Mouse (Mus musculus): ENCODE results near the gene Rab36. TPM values are rescaled to one million over a fixed set of nuclear protein-coding genes. Genes with fewer than 3 reads are reported as not detected.

Gene Rab36
- total RNA-seq, 2 experiments from 2014 or later, result 0.57 to 0.75 TPM

DNA sequence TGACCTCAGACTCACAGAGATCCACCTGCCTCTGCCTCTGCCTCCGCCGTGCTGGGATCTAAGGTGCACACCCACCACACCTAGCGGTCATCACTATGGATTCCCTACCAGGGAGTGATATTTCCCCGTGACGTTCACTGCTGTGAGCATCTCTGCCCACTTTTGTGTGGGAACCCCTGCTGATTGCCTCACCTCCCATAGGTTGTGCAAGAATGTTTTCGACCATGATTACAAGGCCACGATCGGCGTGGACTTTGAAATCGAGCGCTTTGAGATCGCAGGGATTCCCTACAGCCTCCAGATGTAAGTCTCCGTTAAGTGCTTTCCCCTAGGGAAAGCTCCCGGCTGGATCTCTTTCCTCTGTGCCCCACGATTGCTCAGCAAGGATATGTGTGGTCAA lies 9.0 kb downstream of the Rab36 start:
- DNase-seq, result no peak

DNA sequence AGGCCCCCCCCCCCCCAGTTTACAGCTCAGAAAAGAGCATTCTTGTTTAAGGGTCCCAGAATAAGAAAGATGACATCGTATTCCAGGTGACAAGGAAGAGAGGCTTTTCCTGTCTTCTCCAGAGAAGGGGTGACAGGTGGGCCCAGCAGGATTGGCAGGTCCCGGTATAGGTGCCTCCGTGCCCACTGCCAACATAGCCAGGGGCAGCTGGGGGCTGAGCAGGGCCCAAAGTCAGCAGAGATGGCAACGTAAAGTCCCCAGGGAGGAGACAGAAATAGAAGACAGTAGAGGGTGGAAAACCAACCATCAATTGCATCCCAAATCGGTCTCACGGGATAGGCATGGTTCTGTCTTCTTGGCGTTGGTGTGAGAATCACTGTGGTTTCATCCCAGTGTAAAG lies 11.9 kb downstream of the Rab36 start:
- no peak for DNase-seq

- no peak for DNase-seq
Observed at GRCm38 (mm10) chr10:75051364-75052074, 14.7 kb downstream of the Rab36 start.

GRCm38 (mm10) chr10:75052902-75053301 lies 16.0 kb downstream of the Rab36 start:
- no peak for DNase-seq

- DNase-seq, result no peak
Observed at GRCm38 (mm10) chr10:75053655-75054054, 16.8 kb downstream of the Rab36 start.

DNA sequence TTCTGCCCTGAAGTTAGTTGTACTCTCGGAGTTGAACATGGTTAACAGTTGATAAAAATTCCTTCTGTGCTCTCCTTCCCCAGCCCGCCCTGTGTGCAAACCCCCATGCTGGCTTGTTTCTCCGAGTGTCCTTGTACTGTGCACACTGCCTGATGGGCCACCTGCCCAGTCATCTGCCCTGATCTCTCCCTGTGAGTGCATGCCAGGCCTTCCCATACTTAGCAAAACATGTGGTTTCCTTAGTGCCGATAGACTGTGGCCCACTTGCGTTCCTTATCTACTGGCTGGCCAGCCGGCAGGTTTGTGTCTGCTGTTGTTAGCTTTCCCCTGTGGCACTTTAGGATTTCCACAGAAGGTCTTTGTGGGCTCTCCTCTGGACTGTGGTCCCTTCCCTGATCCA lies 17.3 kb downstream of the Rab36 start:
- DNase-seq, result peak; percentile 67 to 75

- no peak for DNase-seq
Observed at GRCm38 (mm10) chr10:75055672-75056071, 18.8 kb downstream of the Rab36 start.

DNA sequence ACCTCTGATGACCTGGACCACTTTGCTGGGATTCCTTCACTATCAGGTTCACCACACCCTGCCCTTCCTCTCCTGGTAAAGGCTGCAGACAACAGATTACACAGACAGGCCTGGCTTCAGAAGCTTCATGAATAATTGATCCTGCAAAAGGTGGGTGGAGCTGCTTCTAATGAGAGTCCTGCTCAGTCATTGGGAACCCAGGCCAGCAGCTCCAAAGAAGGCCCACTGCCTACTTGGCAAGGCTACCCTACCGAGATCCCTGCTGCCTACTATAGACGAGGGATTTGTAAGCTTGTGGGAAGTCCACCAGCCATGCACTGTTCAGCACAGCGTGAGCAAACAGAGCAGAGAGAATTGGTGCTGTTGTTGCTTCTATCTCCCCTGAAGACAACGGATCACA lies 19.4 kb downstream of the Rab36 start:
- no peak for DNase-seq

GRCm38 (mm10) chr10:75058336-75058735 lies 21.5 kb downstream of the Rab36 start:
- DNase-seq, result no peak

DNA sequence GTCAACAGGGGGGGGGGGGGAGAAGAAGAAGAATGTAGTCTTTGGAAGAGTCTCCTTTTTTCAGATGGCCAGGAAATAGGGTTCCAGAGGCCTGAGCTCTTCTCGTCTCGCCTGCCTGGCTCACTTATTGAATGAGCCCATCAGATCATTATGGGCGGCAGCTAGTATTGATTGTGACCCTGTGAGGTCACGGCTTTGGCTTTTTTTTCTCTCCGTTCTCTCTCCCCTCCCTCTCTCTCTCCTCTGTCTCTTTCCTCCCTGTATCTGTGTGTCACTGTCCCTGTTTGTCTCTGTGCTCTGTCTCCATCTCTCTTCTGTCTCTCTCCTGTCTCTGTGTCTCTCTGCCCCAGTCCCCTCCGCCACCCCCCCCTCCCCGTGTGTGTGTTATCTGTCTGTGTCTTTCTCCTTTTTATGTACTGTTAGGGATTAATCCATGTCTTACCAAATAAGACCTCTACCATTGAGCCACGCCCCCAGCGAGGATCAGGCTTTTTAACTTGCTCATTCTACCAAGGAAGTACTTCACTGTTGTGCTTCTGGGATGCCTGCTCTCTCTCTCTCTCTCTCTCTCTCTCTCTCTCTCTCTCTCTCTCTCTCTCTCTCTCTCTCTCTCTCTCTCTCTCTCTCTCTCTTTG lies 22.0 kb downstream of the Rab36 start:
- peak in 1 of 2 experiments; percentile 37 for DNase-seq

DNA sequence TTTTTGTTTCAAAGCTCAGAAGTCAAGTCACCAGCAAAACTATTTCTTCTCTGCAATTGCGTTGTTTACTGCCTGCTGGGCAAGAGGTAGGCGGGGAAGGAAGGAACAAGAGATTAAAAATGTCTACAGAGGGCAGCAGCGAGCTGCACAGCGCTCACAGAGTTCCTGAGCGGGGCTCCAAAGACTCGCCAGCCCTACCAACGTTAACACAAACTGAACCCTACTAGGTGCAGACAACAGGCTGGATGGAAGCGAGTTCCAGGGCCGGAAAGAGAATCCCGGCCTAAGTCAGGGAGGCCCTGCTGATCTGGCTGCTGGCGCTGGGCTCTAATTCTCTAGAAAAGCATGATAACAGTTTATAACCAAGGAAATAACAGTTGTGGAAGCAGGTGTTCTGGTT lies 22.5 kb downstream of the Rab36 start:
- peak; percentile 88 to 89 for DNase-seq

DNA sequence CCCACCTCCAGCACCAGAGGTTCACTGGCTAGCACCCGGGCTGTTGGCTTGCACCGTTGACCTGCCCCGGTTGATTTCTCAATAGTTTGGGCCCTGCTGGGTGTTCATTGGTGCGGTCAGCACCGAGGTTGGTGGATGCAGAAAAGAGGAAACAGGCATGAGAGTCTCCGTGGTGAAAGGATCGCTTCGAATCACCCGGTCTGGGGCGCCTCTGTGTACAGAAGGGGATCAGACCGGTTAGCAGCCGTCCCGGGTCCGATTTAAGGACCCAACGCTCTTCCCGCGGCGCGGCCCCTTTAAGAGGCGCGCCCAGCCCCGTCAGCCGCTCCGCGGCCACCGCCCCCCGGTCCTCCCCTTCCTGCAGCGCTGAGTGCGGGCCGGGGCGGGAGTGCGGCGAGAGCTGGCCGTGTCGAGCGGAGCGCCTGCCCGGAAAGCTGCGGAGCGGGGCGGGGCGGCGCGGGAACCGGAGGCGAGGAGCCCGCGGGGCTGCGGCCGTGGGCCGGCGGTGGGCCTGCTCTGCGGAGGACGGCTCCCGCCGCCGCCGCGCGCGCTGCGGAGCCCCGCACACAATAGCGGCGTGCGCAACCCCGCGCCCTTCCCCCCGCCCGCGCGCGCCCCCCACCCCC lies 23.5 kb downstream of the Rab36 start, which contains the start of gene Bcr:
Gene Bcr (plus strand): TSS at position 376 of the 626 bp plus-strand sequence.
- peak; percentile 86 to 89 for DNase-seq

DNA sequence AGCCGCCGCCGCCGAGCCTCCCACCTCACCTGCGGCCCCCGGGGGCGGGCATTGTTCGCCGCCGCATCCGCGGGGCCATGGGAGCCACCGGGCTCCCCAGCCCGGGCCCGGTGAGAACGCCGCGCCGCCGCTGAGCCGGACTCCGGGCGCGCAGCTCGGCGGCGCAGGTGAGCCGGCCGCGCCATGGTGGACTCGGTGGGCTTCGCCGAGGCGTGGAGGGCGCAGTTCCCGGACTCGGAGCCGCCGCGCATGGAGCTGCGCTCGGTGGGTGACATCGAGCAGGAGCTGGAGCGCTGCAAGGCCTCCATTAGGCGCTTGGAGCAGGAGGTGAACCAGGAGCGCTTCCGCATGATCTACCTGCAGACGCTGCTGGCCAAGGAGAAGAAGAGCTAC lies 24.0 kb downstream of the Rab36 start:
- peak in 1 of 2 experiments; percentile 38 for DNase-seq

DNA sequence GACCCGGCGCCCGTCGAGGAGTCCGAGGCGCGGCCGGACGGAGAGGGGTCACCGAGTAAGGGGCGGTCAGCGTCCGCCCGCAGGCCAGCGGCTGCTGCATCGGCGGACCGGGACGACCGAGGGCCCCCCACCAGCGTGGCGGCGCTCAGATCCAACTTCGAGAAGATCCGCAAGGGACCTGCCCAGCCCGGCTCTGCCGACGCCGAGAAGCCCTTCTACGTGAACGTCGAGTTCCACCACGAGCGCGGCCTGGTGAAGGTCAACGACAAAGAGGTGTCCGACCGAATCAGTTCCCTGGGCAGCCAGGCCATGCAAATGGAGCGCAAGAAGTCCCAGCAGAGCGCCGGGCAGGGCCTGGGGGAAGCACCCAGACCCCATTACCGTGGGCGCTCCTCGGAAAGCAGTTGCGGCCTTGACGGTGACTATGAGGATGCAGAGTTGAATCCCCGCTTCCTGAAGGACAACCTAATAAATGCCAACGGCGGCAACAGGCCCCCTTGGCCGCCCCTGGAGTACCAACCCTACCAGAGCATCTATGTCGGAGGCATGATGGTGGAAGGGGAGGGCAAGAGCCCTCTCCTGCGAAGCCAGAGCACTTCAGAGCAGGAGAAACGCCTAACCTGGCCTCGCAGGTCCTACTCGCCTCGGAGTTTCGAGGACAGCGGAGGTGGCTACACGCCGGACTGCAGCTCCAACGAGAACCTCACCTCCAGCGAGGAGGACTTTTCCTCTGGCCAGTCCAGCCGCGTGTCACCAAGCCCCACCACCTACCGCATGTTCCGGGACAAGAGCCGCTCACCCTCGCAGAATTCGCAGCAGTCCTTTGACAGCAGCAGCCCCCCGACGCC lies 24.7 kb downstream of the Rab36 start:
- DNase-seq, result peak in 1 of 2 experiments; percentile 38

GRCm38 (mm10) chr10:75062189-75062561 lies 25.3 kb downstream of the Rab36 start:
- peak in 1 of 2 experiments; percentile 70 for DNase-seq

- no peak for DNase-seq
Observed at GRCm38 (mm10) chr10:75062621-75063020, 25.8 kb downstream of the Rab36 start.

DNA sequence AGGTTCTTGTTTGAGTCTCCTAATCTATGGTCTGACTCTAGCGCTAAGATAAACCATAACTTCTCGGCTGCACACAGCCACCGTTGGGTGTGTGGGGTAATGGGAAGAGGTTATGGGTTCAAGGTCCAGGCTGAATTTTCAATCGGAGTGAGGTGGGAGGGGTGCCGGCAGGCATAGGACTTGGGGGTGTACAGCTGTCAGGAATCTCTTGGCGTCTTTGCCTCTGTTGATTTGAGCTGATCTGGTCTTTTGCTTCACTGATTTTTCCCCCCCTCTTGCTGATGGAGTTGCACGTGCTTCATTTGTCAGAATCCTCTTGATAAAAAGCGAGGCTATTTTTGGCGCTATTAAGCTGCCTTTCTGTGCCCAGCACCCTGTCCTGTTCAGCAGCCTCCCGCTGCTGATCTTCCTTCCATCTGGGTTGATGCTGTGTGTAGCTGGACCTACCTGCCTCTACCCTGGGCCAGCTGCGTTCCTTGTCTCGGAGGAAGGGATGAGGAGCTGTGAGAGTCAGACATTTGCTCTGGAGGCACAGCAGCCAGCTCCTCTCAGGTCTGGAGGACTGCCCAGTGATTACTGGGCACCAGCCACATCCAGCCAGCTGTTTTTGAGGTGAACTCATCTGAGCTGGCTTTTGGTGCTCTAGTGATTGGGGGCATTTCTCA lies 26.6 kb downstream of the Rab36 start:
- peak; percentile 18 to 32 for DNase-seq

DNA sequence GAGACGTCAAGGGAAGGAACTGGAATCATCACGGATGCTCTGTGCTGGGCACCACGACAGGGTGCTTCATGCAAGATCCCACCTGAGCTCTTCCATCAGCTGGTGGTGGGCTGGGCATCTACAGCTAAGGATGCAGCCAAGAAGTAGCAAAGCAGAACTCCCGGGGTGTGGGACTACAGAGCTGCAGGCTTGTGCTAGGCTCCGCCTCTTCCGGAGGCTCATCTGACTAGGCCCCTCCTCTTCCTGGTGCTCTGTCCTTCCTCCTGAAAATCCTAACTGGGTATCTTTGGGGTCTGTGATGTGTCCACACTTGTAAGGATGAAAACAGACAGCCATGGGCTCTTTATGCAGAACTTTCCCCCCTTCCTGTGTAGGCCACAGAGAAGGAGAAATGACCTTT lies 28.8 kb downstream of the Rab36 start:
- DNase-seq, result no peak

DNA sequence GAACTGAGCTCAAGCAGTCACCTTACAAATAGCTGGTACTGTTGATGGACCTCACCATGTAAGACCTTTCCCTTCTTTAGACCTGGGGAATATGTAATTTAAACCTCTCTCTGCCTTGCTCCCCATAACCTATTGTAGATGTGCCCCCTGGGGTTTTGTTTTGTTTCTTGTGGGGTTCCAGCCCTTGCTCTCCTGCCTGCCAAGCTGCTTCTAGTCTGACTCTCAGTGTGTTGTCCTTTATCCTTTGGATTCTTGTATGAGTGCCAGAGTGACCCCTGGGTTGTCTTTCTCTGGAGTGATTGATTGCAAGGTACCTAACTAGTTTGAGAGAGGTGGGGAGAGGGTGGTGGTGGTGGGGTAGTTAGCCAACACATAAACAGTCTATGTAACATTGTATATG lies 30.6 kb downstream of the Rab36 start:
- DNase-seq, result no peak

GRCm38 (mm10) chr10:75068086-75068485 lies 31.2 kb downstream of the Rab36 start:
- no peak for DNase-seq

DNA sequence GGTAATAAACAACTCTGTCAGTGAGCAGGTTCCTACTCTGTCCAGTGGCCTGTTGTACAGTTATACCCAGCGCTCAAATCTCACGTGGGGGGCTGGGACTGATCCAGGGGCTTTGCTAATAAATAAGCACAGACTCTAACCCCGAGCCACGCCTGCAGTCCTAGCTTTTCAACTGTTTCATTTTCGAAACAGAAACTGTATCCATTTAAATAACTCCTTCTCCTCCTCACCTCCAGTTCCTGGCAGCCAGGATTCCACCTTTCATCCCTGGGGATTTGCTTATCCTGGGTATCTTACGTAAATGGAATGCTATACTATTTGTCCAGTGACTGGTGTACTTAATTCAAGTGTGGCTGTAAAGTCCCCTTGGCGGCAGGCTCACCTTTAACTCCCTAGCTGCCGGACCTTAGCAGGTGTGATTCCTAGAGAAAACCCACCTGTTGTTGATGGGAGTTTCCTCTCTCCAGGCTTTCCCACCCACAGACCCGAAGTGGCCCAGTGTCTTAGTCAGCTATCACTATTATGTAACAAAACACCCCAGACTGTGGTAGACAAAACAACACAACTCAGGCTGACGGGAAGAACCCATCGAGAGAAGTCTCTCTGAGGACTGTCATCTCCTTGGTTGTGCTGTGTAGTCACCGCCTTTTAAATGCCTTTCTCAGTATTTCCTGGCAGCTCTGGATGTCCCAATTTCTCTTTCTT lies 31.9 kb downstream of the Rab36 start:
- no peak for DNase-seq
